Mouse (Mus musculus) heart, embryonic 10.5 days (tissue): ENCODE data around the gene Cdc42ep1. TPM values are rescaled to one million over a fixed set of nuclear protein-coding genes. Genes with fewer than 3 reads are reported as not detected.
"Not testable (repeated sequence)": the region's sequence is repeated elsewhere in the genome, so short reads cannot be mapped to it uniquely, and the experiment has no call there.

Experiments used
- DNase-seq: peaks from one replicate; pipeline ENCODE4 v3.0.0-alpha.2; 2017; ENCODE audit warnings: low spot score
- H3K27ac ChIP-seq: fragments of 300-500 bp; sonication (generic); 2 replicates; pipeline ENCODE4 v1.5.1; 2016; ENCODE audit warnings: mild to moderate bottlenecking
- H3K27me3 ChIP-seq: fragments of 300-500 bp; sonication (generic); 2 replicates; pipeline ENCODE4 v1.6.1; 2016; ENCODE audit warnings: mild to moderate bottlenecking; ENCODE audit not compliant: poor library complexity, insufficient read depth, severe bottlenecking
- H3K36me3 ChIP-seq: fragments of 300-500 bp; sonication (generic); 2 replicates; pipeline ENCODE4 v1.6.1; 2016; ENCODE audit warnings: mild to moderate bottlenecking, moderate library complexity
- H3K4me1 ChIP-seq: fragments of 300-500 bp; sonication (generic); 2 replicates; pipeline ENCODE4 v1.6.1; 2016; ENCODE audit warnings: mild to moderate bottlenecking
- H3K4me3 ChIP-seq: fragments of 300-500 bp; sonication (generic); 2 replicates; pipeline ENCODE4 v1.5.1; 2016; ENCODE audit warnings: mild to moderate bottlenecking, moderate library complexity
- H3K9me3 ChIP-seq: fragments of 300-500 bp; sonication (generic); 2 replicates; pipeline ENCODE4 v1.6.1; 2016; ENCODE audit warnings: mild to moderate bottlenecking, moderate library complexity
- WGBS: fragments of 180-500 bp; shearing (Covaris S2); methylation state at CpG from one replicate; pipeline ENCODE4 v1.1.7; 2016; 5-methylcytosine and 5-hydroxymethylcytosine counted together
- polyA plus RNA-seq: library from polyadenylated mRNA; unstranded; fragments of >200 nt; fragmentation: Nextera tagmentation; extraction: Ambion mirVana; gene quantifications from 2 replicates; pipeline ENCODE4 v1.2.1, GENCODE M21; 2016

Gene Cdc42ep1
- polyA plus RNA-seq, 1 experiment from 2014 or later = 37.3 TPM

DNA sequence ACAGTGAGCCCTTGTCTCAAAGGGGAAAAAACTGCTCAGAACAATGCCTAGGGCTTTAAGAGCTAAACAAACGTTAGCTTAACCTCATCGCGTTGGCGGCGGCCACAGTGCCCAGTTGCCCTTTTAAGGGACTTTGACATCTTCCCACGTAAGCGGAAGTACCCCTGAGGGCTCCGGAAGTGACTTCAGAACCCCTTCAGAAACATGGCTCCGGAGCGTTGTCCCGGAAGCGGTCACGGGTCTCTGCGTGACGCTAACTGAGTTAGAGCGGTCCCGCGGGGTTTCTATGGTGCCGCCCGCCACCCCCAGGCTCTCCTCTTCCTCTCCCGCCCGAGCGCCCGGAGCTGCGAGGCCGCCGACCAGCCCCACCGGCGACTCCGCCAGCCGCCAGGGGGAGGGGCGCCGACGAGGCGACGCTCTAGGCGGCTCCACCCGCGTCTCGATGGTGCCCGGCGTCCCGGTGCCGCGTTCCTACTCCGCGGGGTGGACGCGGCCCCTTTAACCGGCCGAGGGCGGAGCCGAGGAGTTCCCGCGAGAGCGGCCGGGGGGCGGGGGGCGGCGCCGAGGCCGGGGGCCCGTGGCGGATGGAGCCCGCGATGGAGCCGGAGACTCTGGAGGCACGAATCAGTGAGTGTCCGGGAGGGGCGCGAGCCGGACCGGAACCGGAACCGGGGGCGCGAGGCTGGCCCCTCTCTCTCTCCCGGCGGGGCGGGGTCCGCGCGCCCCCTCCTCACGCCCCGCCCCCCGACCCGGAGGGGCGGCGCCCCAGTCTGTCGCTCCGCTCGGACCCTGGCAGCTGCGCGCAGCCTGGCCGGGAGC lies 34.8 kb downstream of the Cdc42ep1 start, which contains the start of gene Gga1:
TSS of gene Gga1 (plus strand) at position 200 of the 819 bp plus-strand sequence.
- peaks cover 27% of the 10 kb centered on the region for H3K36me3 ChIP-seq
- H3K27me3 ChIP-seq = no peaks in the 10 kb centered on the region
- H3K4me3 ChIP-seq = peak within 1 kb of the TSS; percentile 84
- peak; percentile 97 for DNase-seq
- H3K27ac ChIP-seq = peak within 1 kb of the TSS; percentile 99
- WGBS = 1% methylated on average over 86 of the region's 95 CpGs
- H3K9me3 ChIP-seq = no peaks in the 10 kb centered on the region
- H3K4me1 ChIP-seq = peaks cover 47% of the 10 kb centered on the region

GRCm38 (mm10) chr15:78877810-78878390 lies 35.5 kb downstream of the Cdc42ep1 start:
- Histone ChIP-seq H3K4me3 (peak overlapping the region; percentile 84), H3K36me3 (peaks cover 34% of the 10 kb centered on the region), H3K27ac (peak overlapping the region; percentile 99), H3K9me3 (no peaks in the 10 kb centered on the region), H3K27me3 (no peaks in the 10 kb centered on the region), H3K4me1 (peaks cover 47% of the 10 kb centered on the region)
- no peak for DNase-seq
- WGBS = under 1% methylated on average over 17 of the region's 17 CpGs

GRCm38 (mm10) chr15:78878792-78879516 lies 36.5 kb downstream of the Cdc42ep1 start:
- H3K27me3 ChIP-seq, H3K9me3 ChIP-seq, H3K4me3 ChIP-seq, DNase-seq: not testable (repeated sequence)
- Histone ChIP-seq H3K27ac (peak overlapping the region; percentile 44), H3K4me1 (peaks cover 43% of the 10 kb centered on the region), H3K36me3 (peaks cover 45% of the 10 kb centered on the region)
- 55% methylated on average over 7 of the region's 7 CpGs for WGBS

DNA sequence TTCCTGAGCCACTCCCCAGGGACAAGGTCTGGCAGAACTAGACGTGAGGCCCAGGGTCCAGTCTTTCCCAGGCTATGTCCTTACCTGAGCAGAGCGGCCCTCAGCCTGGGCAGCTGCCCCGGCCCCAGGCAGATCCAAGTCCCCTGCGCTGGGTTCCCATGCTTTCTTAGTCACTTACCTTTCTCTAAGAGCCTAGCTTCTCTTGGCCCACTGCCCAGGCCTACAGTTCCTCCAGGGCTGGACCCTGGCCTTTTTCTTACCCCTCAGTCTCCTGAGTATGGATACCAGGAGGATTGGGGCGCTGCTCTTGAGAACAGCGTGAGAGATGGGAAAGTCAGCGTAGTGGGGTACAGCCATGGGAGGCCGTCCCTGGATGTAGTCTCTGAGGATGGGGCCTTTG lies 38.0 kb downstream of the Cdc42ep1 start:
- DNase-seq = no peak
- H3K9me3 ChIP-seq = no peaks in the 10 kb centered on the region
- no peak overlapping the region for H3K4me3 ChIP-seq
- no peaks in the 10 kb centered on the region for H3K27me3 ChIP-seq
- peaks cover 42% of the 10 kb centered on the region for H3K4me1 ChIP-seq
- no peak overlapping the region for H3K27ac ChIP-seq
- WGBS = 94% methylated on average over 8 of the region's 8 CpGs
- peaks cover 58% of the 10 kb centered on the region for H3K36me3 ChIP-seq

- H3K4me3 ChIP-seq = no peak overlapping the region
- DNase-seq = no peak
- H3K27ac ChIP-seq = no peak overlapping the region
- WGBS = 83% methylated on average over 3 of the region's 3 CpGs
- H3K4me1 ChIP-seq = peaks cover 34% of the 10 kb centered on the region
- no peaks in the 10 kb centered on the region for H3K9me3 ChIP-seq
- H3K36me3 ChIP-seq = peaks cover 72% of the 10 kb centered on the region
- H3K27me3 ChIP-seq = no peaks in the 10 kb centered on the region
Observed at GRCm38 (mm10) chr15:78881828-78882227, 39.4 kb downstream of the Cdc42ep1 start.

DNA sequence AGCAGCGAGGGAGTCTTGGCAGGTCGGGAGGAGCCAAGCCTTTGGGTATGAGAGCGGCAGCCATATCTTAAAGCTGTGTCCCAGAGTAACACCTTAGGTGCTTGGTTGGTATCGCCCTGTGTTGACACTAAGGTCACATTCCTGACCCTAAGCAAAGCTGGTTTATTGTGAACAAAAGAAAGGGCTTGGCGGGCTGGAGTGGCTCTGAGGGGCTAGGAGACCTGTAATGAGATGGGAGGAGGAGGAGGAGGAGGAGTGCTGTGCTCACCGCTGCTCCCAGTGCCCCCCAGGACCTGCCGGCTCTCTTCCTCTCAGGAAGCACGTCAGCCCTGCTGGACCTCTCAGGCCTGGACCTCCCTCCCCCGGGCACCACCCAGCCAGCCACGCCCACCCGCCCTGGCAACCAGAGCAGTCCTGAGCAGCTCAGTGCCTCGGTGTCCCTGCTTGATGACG lies 47.0 kb downstream of the Cdc42ep1 start:
- 35% methylated on average over 13 of the region's 13 CpGs for WGBS
- H3K4me3 ChIP-seq = peak overlapping the region; percentile 16; the same call in 1 of the 2 replicates

GRCm38 (mm10) chr15:78892440-78892839 lies 50.0 kb downstream of the Cdc42ep1 start:
- H3K4me3 ChIP-seq = peak overlapping the region; percentile 22
- peaks cover 90% of the 10 kb centered on the region for H3K4me1 ChIP-seq
- H3K27ac ChIP-seq = peak overlapping the region; percentile 92
- no peaks in the 10 kb centered on the region for H3K27me3 ChIP-seq
- H3K36me3 ChIP-seq = peaks cover 72% of the 10 kb centered on the region
- DNase-seq = peak; percentile 95
- H3K9me3 ChIP-seq = no peaks in the 10 kb centered on the region
- 30% methylated on average over 7 of the region's 7 CpGs for WGBS

More for the DNA sequence above, 47.0 kb downstream of the Cdc42ep1 start:
- Histone ChIP-seq H3K9me3 (no peaks in the 10 kb centered on the region), H3K27me3 (no peaks in the 10 kb centered on the region), H3K36me3 (peaks cover 93% of the 10 kb centered on the region), H3K4me1 (peaks cover 60% of the 10 kb centered on the region), H3K27ac (peak overlapping the region; percentile 73)
- DNase-seq = no peak

- no peak for DNase-seq
- Histone ChIP-seq H3K9me3 (no peaks in the 10 kb centered on the region), H3K4me3 (peak overlapping the region; percentile 12; the same call in 1 of the 2 replicates), H3K27ac (peak overlapping the region; percentile 92), H3K4me1 (peaks cover 90% of the 10 kb centered on the region), H3K27me3 (no peaks in the 10 kb centered on the region), H3K36me3 (peaks cover 49% of the 10 kb centered on the region)
- WGBS = 69% methylated on average over 13 of the region's 13 CpGs
Observed at GRCm38 (mm10) chr15:78894726-78895125, 52.3 kb downstream of the Cdc42ep1 start.

DNA sequence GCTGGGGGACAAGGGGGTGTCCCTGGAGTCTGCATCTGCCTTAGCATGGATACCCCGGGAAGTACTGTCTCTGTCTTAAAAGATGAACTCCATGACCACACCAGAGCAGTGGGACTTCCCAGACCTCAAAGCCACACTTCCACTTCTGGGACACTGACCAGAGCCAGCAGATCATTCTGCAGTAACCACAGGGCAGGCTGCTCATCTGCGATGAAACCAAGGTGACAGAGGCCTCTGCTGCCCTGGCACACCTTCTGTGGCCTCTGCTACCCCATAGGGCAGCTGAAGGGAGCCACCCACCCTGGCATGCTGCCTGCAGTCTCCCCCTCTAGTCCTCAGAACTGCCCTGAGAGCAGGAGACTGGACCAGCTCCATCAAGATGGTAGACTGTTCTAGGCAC lies 53.3 kb downstream of the Cdc42ep1 start:
- Histone ChIP-seq H3K4me1 (peaks cover 93% of the 10 kb centered on the region), H3K27ac (peak overlapping the region; percentile 92), H3K36me3 (peaks cover 42% of the 10 kb centered on the region), H3K4me3 (no peak overlapping the region), H3K27me3 (no peaks in the 10 kb centered on the region), H3K9me3 (no peaks in the 10 kb centered on the region)
- no peak for DNase-seq
- WGBS = 75% methylated on average over 2 of the region's 2 CpGs

GRCm38 (mm10) chr15:78896149-78896548 lies 53.7 kb downstream of the Cdc42ep1 start:
- Histone ChIP-seq H3K9me3 (no peaks in the 10 kb centered on the region), H3K4me3 (no peak overlapping the region), H3K27ac (peak overlapping the region; percentile 92), H3K4me1 (peaks cover 93% of the 10 kb centered on the region), H3K27me3 (no peaks in the 10 kb centered on the region), H3K36me3 (peaks cover 38% of the 10 kb centered on the region)
- WGBS = 76% methylated on average over 3 of the region's 3 CpGs
- DNase-seq = peak; percentile 90

DNA sequence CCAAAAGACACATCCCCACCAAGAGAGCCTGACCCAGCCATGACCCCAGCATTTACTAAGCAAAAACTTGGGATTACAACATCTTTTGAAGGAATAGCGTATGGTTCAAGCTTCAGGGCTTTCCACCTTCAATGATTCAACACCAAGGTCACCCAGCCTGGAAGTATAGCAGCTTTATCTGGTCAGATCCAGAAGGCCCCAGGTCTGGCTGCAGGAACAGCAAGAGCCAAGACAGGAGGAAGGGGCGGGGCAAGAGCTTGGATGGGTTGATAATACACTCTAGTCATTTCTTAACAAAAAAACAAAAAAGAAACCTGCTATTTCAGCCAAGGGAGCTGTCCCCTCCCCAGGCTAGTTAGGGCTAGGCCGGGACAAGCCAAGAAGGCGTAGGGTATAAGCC lies 55.1 kb downstream of the Cdc42ep1 start:
- Histone ChIP-seq H3K27me3 (no peaks in the 10 kb centered on the region), H3K27ac (peak overlapping the region; percentile 92), H3K9me3 (no peaks in the 10 kb centered on the region), H3K4me1 (peaks cover 91% of the 10 kb centered on the region), H3K36me3 (peaks cover 35% of the 10 kb centered on the region), H3K4me3 (no peak overlapping the region)
- 74% methylated on average over 4 of the region's 4 CpGs for WGBS
- no peak for DNase-seq

DNA sequence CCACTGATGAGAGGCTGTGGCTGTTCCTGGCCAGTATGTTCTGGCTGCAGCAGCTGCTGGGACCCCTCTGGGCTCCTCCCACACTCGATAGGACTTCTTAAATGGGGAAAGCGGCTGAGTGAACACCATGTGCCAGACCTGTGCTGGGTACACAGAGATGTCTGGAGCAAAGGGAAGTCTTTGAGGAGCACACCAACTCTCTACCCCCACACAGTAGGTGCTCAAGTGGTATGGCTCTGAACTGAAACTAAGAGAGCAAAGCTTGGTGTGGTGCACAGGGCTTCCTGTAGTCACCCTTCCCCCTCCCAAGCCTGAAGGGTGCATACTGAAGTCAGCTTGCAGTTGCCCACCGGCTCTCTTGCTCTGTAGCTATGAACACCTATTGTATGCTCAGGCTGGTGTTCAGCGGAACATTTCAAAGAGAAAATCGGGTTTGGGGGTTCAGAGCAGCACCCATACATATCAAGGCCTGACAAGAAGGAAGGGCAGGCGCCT lies 56.1 kb downstream of the Cdc42ep1 start:
- Histone ChIP-seq H3K4me3 (peak overlapping the region; percentile 83), H3K9me3 (no peaks in the 10 kb centered on the region), H3K36me3 (peaks cover 34% of the 10 kb centered on the region), H3K27ac (peak overlapping the region; percentile 92), H3K27me3 (no peaks in the 10 kb centered on the region), H3K4me1 (peaks cover 84% of the 10 kb centered on the region)
- no peak for DNase-seq
- 36% methylated on average over 6 of the region's 6 CpGs for WGBS
